13 mouse cellular contexts compared by ENCODE assay signal in the genomic region with DNA sequence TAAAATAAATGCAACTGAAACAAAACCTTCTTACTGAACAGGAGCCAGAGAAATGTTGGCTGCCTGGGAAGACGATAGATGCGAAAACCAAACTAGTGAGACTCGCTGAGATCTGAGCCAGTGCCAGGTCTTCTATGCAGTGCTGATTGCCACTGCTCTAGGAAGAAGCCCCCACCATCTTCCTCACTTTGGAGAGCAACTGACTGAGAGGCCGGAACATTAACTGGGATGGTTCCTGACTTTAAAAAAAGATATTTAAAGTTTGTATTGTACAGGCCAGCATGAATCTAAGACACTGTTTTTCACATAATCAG.
DNase-seq lines count a peak whose midpoint lies in the region; TF ChIP-seq lines count a peak whose summit lies in the region.
"Had no signal": no experiment of that assay in that cellular context is flagged by ENCODE, and none has a peak within 500 bp of the region (broad histone marks: within the 10 kb centered on the region; RNA-seq: fewer than 3 reads in every experiment).

No protein-coding gene starts in this region.

- intact Hi-C loops in gastrocnemius, adult 2 months (cut with DNase I) = no loop called here
- intact Hi-C loops in left cerebral cortex, postnatal 14 days (cut with DNase I) = no loop called here
- intact Hi-C loops in left cerebral cortex, postnatal 25 days (cut with DNase I) = no loop called here

- DNase-seq in gastrocnemius, adult 2 months = no peak
- DNase-seq in gastrocnemius, adult 18-20 months (ENCODE audit: low spot score) = no peak
- peak; percentile 6 to 9 for DNase-seq in left cerebral cortex, postnatal 14 days (ENCODE audit: low spot score in 2 of 2)
- no peak for DNase-seq in left cerebral cortex, postnatal 25 days (ENCODE audit: low spot score in 2 of 2)
- peak; percentile 27 for DNase-seq in right cerebral cortex, postnatal 4 days
- DNase-seq in right cerebral cortex, postnatal 36 days (ENCODE audit: low spot score in 2 of 2) = no peak
- DNase-seq in testis, postnatal 10 days (ENCODE audit: low spot score) = peak; percentile 51
- DNase-seq in spleen, adult 18-20 months = no peak
- DNase-seq: cerebellum, adult 18-20 months; layer of hippocampus, postnatal 36 days; retina, postnatal 1 day; thymus, postnatal 4 days had no signal

- H3K4me3 ChIP-seq in gastrocnemius, adult 2 months = peak overlapping the region; percentile 28; the same call in 1 of the 2 replicates
- H3K4me3 ChIP-seq: liver, embryonic 12.5 days had no signal

- no peak for TF ChIP-seq CTCF in gastrocnemius, adult 2 months (IDR thresholded peaks at IDR 0.05)

- H3K27ac ChIP-seq in gastrocnemius, adult 2 months = peak overlapping the region; percentile 74
- H3K27ac ChIP-seq: liver, embryonic 12.5 days had no signal

Comparison
In these comparisons a context has a peak if more than half of its experiments do, and no peak if none do; other contexts are left out.
1. DNase-seq: peak in left cerebral cortex, postnatal 14 days (2 of 2), right cerebral cortex, postnatal 4 days (single experiment) and testis, postnatal 10 days (single experiment); none in gastrocnemius, adult 2 months (single experiment), gastrocnemius, adult 18-20 months (single experiment), left cerebral cortex, postnatal 25 days (0 of 2), right cerebral cortex, postnatal 36 days (0 of 2) and spleen, adult 18-20 months (0 of 2).